In the genomic region with DNA sequence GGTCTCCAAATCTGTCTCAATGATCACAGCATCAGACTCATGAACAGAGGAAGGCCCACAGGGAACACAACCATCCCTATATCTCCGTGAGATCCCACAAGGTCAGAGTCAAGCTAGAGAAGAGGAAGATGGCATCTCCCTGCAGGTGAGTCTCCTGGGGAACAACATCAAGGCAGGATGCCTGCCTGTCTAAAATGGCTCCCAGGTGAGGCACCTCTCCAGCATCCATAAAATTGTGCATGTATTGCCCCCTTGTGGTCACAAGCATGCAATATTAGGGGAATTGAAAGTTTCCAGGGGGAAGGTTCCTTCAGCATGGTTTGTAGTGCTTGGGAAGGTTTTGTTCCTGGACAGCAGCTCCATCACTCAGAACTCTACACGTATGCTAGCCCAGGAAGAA, we compare ENCODE assay signal across 9 mouse cellular contexts. TPM values are rescaled to one million over a fixed set of nuclear protein-coding genes. Genes with fewer than 3 reads are reported as not detected.
DNase-seq lines count a peak whose midpoint lies in the region; ATAC-seq and TF ChIP-seq lines count a peak whose summit lies in the region.
"Had no signal": no experiment of that assay in that cellular context is flagged by ENCODE, and none has a peak within 500 bp of the region (broad histone marks: within the 10 kb centered on the region; RNA-seq: fewer than 3 reads in every experiment).

No protein-coding gene starts in this region.

- 53% methylated on average over 2 of the region's 2 CpGs for WGBS in lung, embryonic 16.5 days

- intact Hi-C loops in left cerebral cortex, postnatal 4 days (cut with DNase I), result no loop called here

- H3K4me3 ChIP-seq in lung, embryonic 16.5 days (ENCODE audit: low read length), result no peak overlapping the region
- no peak overlapping the region for H3K4me3 ChIP-seq in bone marrow macrophage, adult 2 months (ENCODE audit: insufficient read depth, low read length)

- no peaks in the 10 kb centered on the region for H3K27me3 ChIP-seq in lung, embryonic 16.5 days (ENCODE audit: control insufficient read depth, insufficient read depth, low read depth, low read length)

- H3K9me3 ChIP-seq in lung, embryonic 16.5 days (ENCODE audit: control insufficient read depth, low read length), result no peaks in the 10 kb centered on the region

- H3K36me3 ChIP-seq in lung, embryonic 16.5 days (ENCODE audit: control insufficient read depth, insufficient read depth, low read length), result no peaks in the 10 kb centered on the region

- no peak overlapping the region for H3K4me2 ChIP-seq in lung, embryonic 16.5 days (ENCODE audit: low read depth, low read length)

- H3K4me1 ChIP-seq in lung, embryonic 16.5 days (replicated peaks; ENCODE audit: control insufficient read depth, insufficient read depth, low read length), result no peaks in the 10 kb centered on the region
- H3K4me1 ChIP-seq in bone marrow macrophage, adult 2 months (ENCODE audit: control insufficient read depth, insufficient read depth, low read length), result no peaks in the 10 kb centered on the region

- DNase-seq in frontal cortex, postnatal 10 days (ENCODE audit: low spot score in 2 of 2), result no peak
- no peak for DNase-seq in lung, adult 18-20 months
- peak; percentile 37 for DNase-seq in mesoderm, embryonic 11.5 days (ENCODE audit: low read depth, low spot score)
- DNase-seq in left cerebral cortex, postnatal 4 days, result no peak
- DNase-seq in ovary, postnatal 10 days (ENCODE audit: low spot score), result no peak
- DNase-seq: right cerebral cortex, postnatal 14 days had no signal

- peak; percentile 56 for ATAC-seq in frontal cortex, adult (ENCODE audit: low TSS enrichment)
- 0 out of 2 replicates have a peak, but pooled peaks have one; percentile 20 for ATAC-seq in lung, embryonic 16.5 days (ENCODE audit: low read depth)

- TF ChIP-seq POLR2A in bone marrow macrophage, adult 2 months (IDR thresholded peaks at IDR 0.05; ENCODE audit: borderline replicate concordance, low read depth, low read length), result no peak

- no peak overlapping the region for H3K27ac ChIP-seq in lung, embryonic 16.5 days (ENCODE audit: low read length)
- no peak overlapping the region for H3K27ac ChIP-seq in bone marrow macrophage, adult 2 months (ENCODE audit: insufficient read depth, low read depth, low read length)

- 0 out of 2 replicates have a peak, but pooled peaks have one; percentile 14 for TF ChIP-seq CTCF in bone marrow macrophage, adult 2 months (IDR thresholded peaks at IDR 0.05; ENCODE audit: low read depth, low read length)

- H3K9ac ChIP-seq in lung, embryonic 16.5 days (ENCODE audit: low read length), result no peak overlapping the region

RNA-seq across cellular contexts. Expression of a gene that starts 26.0 kb away (rescaled TPM):
- polyA plus RNA-seq in lung, embryonic 16.5 days (2015; fragmentation: Nextera tagmentation; extraction: Ambion mirVana), result 109 and 117 TPM in 2 replicates
- 0.29 TPM in 1 of 2 replicates, not detected in the other for polyA plus RNA-seq in bone marrow macrophage, adult 2 months (2012; ENCODE audit: insufficient read depth, insufficient read length, missing spikeins)
- 1 to 10 TPM; 7.4 to 7.6 TPM for total RNA-seq in left cerebral cortex, postnatal 4 days (2021)

Comparison
In these comparisons a context has a peak if more than half of its experiments do, and no peak if none do; other contexts are left out.
1. RNA of a gene that starts 26.0 kb away (polyA plus RNA-seq): 109 to 117 TPM in lung, embryonic 16.5 days; 0.29 TPM in bone marrow macrophage, adult 2 months; every median in the first group is over 10 times any median in the second.